Mouse (Mus musculus) heart, embryonic 16.5 days (tissue): ENCODE data around the gene Mfrp. TPM values are rescaled to one million over a fixed set of nuclear protein-coding genes. Genes with fewer than 3 reads are reported as not detected.
"Not testable (repeated sequence)": the region's sequence is repeated elsewhere in the genome, so short reads cannot be mapped to it uniquely, and the experiment has no call there.

Experiments
- ATAC-seq: fragments of 200-750 bp; cut with Nextera tagmentation; replicated peaks from 2 replicates; pipeline ENCODE4 v1.8.0; 2017; ENCODE audit warnings: moderate number of reproducible peaks; ENCODE audit not compliant: insufficient read depth, low FRiP score; ENCODE audit errors: extremely low read depth
- H3K27ac ChIP-seq: fragments of 300-500 bp; sonication (generic); 2 replicates; pipeline ENCODE4 v1.5.1; 2014; ENCODE audit warnings: mild to moderate bottlenecking, low read length, control low read depth, moderate library complexity
- H3K27me3 ChIP-seq: fragments of 300-500 bp; sonication (generic); 2 replicates; pipeline ENCODE4 v1.6.1; 2014; ENCODE audit warnings: low read length, mixed read lengths; ENCODE audit not compliant: control insufficient read depth, insufficient read depth
- H3K36me3 ChIP-seq: fragments of 300-500 bp; sonication (generic); 2 replicates; pipeline ENCODE4 v1.6.1; 2014; ENCODE audit not compliant: control insufficient read depth, insufficient read depth
- H3K4me1 ChIP-seq: fragments of 300-500 bp; sonication (generic); 2 replicates; pipeline ENCODE4 v1.6.1; 2014; ENCODE audit warnings: low read length, mixed read lengths; ENCODE audit not compliant: control insufficient read depth, insufficient read depth
- H3K4me2 ChIP-seq: fragments of 300-500 bp; sonication (generic); 2 replicates; pipeline ENCODE4 v1.6.1; 2014; ENCODE audit warnings: low read depth, mild to moderate bottlenecking, control low read depth, low read length
- H3K4me3 ChIP-seq: fragments of 300-500 bp; sonication (generic); 2 replicates; pipeline ENCODE4 v1.5.1; 2014; ENCODE audit warnings: mild to moderate bottlenecking, control low read depth, low read length
- H3K9ac ChIP-seq: fragments of 300-500 bp; sonication (generic); 2 replicates; pipeline ENCODE4 v1.6.1; 2014; ENCODE audit warnings: low read length, control low read depth
- H3K9me3 ChIP-seq: fragments of 300-500 bp; sonication (generic); replicated peaks from 2 replicates; pipeline ENCODE4 v1.6.1; 2016; ENCODE audit warnings: low read length; ENCODE audit not compliant: control insufficient read depth
- WGBS: fragments of 180-500 bp; shearing (Covaris S2); extraction: QIAGEN DNeasy Blood & Tissue Kit; methylation state at CpG from one replicate; pipeline ENCODE4 v1.1.7; 2014; 5-methylcytosine and 5-hydroxymethylcytosine counted together
- polyA plus RNA-seq: library from polyadenylated mRNA; unstranded; fragments of >200 nt; fragmentation: Nextera tagmentation; extraction: Ambion mirVana; gene quantifications from 2 replicates; pipeline ENCODE4 v1.2.1, GENCODE M21; 2015

The Mfrp gene
- polyA plus RNA-seq, 1 experiment from 2014 or later, result not detected

GRCm38 (mm10) chr9:44107110-44107509 is 5.6 kb downstream of the Mfrp start, which contains the start of gene C1qtnf5:
TSS of gene C1qtnf5 (plus strand) at chr9:44107245.
- peak; percentile 77 for ATAC-seq

DNA sequence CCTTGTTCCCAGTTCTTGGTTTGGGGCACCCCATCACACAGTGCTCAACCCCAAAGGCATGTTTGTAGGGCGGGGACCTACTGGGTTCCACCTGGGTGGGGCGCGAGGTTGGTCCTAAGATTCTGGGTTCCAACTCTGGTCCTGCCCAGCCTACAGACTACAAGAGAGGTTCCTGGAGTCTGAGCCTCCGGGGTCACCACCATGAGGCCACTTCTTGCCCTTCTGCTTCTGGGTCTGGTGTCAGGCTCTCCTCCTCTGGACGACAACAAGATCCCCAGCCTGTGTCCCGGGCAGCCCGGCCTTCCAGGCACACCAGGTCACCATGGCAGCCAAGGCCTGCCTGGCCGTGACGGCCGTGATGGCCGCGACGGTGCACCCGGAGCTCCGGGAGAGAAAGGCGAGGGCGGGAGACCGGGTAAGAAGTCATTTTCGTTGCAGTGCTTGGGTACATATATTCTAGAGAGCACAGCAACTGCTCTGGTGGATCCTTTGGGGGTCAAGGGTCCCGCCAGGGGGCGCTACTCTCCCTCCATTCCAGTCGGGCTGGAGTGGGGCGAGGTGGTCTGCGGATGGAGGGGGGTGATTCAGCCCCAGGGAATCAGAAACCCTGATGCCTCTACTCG is 6.1 kb downstream of the Mfrp start:
- 0 out of 2 replicates have a peak, but pooled peaks have one; percentile 1 for ATAC-seq
- Histone ChIP-seq H3K4me1 (peaks cover 36% of the 10 kb centered on the region), H3K9me3 (no peaks in the 10 kb centered on the region), H3K27me3 (no peaks in the 10 kb centered on the region), H3K4me3 (peak overlapping the region; percentile 23), H3K9ac (peak overlapping the region; percentile 38), H3K27ac (peak overlapping the region; percentile 82), H3K36me3 (peaks cover 3% of the 10 kb centered on the region; the same call in 1 of the 2 replicates), H3K4me2 (peak overlapping the region; percentile 44)
- 43% methylated on average over 25 of the region's 25 CpGs for WGBS

More at GRCm38 (mm10) chr9:44107110-44107509, 5.6 kb downstream of the Mfrp start, which contains the start of gene C1qtnf5:
- no peaks in the 10 kb centered on the region for H3K27me3 ChIP-seq
- H3K9me3 ChIP-seq, result no peaks in the 10 kb centered on the region
- peak within 1 kb of the TSS; percentile 44 for H3K4me2 ChIP-seq
- peak within 1 kb of the TSS; percentile 82 for H3K27ac ChIP-seq
- peaks cover 34% of the 10 kb centered on the region for H3K4me1 ChIP-seq
- H3K36me3 ChIP-seq, result peaks cover 3% of the 10 kb centered on the region; the same call in 1 of the 2 replicates
- H3K4me3 ChIP-seq, result peak within 1 kb of the TSS; percentile 23
- H3K9ac ChIP-seq, result peak within 1 kb of the TSS; percentile 38
- WGBS, result 34% methylated on average over 8 of the region's 8 CpGs

- H3K36me3 ChIP-seq, result peaks cover 3% of the 10 kb centered on the region; the same call in 1 of the 2 replicates
- H3K27me3 ChIP-seq, result no peaks in the 10 kb centered on the region
- peak overlapping the region; percentile 41; the same call in 1 of the 2 replicates for H3K9ac ChIP-seq
- H3K27ac ChIP-seq, result no peak overlapping the region
- ATAC-seq, result no peak
- no peak overlapping the region for H3K4me3 ChIP-seq
- 79% methylated on average over 31 of the region's 31 CpGs for WGBS
- H3K4me1 ChIP-seq, result peaks cover 36% of the 10 kb centered on the region
- no peaks in the 10 kb centered on the region for H3K9me3 ChIP-seq
- peak overlapping the region; percentile 44; the same call in 1 of the 2 replicates for H3K4me2 ChIP-seq
Measured at GRCm38 (mm10) chr9:44108269-44109055, 6.9 kb downstream of the Mfrp start.

DNA sequence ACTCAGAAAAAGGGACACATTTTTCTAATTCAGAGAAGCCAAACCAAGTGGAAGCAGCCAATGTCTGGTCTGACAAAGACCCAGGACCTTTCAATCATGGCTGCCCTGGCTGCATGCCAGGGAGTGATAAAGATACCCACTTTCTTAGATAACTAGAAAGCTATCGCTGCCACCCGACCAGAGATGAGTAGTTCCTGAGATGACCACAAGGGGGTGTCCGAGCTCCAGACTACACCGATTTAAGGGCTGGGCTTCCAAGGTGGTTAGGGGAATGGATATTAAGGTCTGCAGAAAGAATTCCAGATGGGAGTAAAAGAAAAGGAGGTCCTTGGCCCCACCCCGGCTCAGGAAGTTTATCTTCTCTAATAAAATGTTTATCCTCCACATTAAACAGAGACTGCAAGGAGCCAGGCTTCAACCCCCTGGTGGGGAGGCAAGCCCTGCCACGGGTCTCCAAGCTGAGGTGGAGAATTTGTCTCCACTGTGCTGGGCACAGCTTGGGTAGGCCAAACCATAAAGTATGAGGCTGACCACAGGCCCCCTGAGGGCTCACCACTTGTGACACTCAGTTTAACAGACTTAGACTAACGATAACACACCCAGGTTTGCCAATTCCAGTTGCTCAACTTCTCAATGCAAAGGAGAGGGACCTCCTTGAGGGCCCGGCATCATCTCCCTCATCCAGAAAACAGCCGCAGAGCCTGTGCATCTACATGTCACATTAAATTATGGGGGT is 8.0 kb downstream of the Mfrp start:
- Histone ChIP-seq H3K36me3 (peaks cover 3% of the 10 kb centered on the region; the same call in 1 of the 2 replicates), H3K4me3 (peak overlapping the region; percentile 24), H3K9me3 (no peaks in the 10 kb centered on the region), H3K27ac (no peak overlapping the region), H3K4me2 (peak overlapping the region; percentile 43), H3K27me3 (no peaks in the 10 kb centered on the region), H3K4me1 (peaks cover 36% of the 10 kb centered on the region), H3K9ac (peak overlapping the region; percentile 57)
- no peak for ATAC-seq
- WGBS, result 30% methylated on average over 9 of the region's 9 CpGs

GRCm38 (mm10) chr9:44111909-44112308 is 10.4 kb downstream of the Mfrp start:
- not testable (repeated sequence) for H3K9ac ChIP-seq, H3K36me3 ChIP-seq, H3K9me3 ChIP-seq, H3K27me3 ChIP-seq, ATAC-seq, H3K27ac ChIP-seq
- 49% methylated on average over 10 of the region's 12 CpGs for WGBS
- H3K4me3 ChIP-seq, result peak overlapping the region; percentile 83
- peak overlapping the region; percentile 65 for H3K4me2 ChIP-seq
- peaks cover 32% of the 10 kb centered on the region for H3K4me1 ChIP-seq

DNA sequence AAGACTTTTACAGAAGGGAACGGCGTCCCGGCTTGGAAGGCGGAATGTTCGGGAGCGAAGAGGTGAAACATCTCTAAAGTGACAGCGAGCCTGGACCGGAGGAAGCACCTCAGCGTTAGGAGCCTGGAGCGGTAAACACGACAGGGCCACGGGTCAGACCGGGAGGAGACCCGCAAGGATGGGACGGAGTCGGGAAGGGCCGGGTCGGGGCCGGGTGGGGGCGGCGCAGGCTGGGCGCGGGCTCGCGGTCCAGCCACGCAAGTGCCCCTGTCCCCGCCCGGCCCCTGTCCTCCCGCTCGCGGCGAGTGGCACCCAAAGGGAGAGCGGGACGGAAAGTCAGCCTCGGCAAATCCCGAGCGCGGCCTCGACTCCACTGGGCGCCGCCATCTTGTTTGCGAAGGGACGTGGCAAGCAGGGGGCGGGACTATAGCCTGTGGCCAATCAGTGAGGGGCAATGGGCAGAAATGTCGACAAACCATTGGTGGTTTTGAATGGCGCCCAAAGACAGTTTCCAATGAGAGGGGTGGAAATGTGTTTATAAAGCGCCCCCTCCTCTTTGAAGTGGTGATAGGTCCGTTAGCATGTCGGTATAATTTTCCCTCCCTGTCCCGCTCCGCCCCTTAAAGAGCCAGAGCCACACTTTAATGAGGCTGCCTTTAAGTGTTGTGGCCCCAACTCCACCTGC is 11.7 kb downstream of the Mfrp start, which contains the start of the genes Gm49380 and Rnf26:
Gene Gm49380, minus strand, starts transcription at position 396 of the 685 bp plus-strand sequence.
Gene Rnf26, minus strand, starts transcription at position 413 of the 685 bp plus-strand sequence.
- peak within 1 kb of the TSS; percentile 65 for H3K4me2 ChIP-seq
- peak within 1 kb of the TSS; percentile 81 for H3K27ac ChIP-seq
- ATAC-seq, result peak; percentile 95
- H3K36me3 ChIP-seq, result no peaks in the 10 kb centered on the region
- under 1% methylated on average over 51 of the region's 51 CpGs for WGBS
- peak within 1 kb of the TSS; percentile 90 for H3K9ac ChIP-seq
- no peaks in the 10 kb centered on the region for H3K9me3 ChIP-seq
- no peaks in the 10 kb centered on the region for H3K27me3 ChIP-seq
- H3K4me3 ChIP-seq, result peak within 1 kb of the TSS; percentile 83
- peaks cover 20% of the 10 kb centered on the region for H3K4me1 ChIP-seq

- no peak overlapping the region for H3K27ac ChIP-seq
- WGBS, result 67% methylated on average over 2 of the region's 2 CpGs
- H3K4me2 ChIP-seq, result no peak overlapping the region
- H3K9me3 ChIP-seq, result no peaks in the 10 kb centered on the region
- no peaks in the 10 kb centered on the region for H3K36me3 ChIP-seq
- no peaks in the 10 kb centered on the region for H3K27me3 ChIP-seq
- no peak overlapping the region for H3K4me3 ChIP-seq
- H3K4me1 ChIP-seq, result peaks cover 13% of the 10 kb centered on the region
- no peak for ATAC-seq
- H3K9ac ChIP-seq, result no peak overlapping the region
Measured at GRCm38 (mm10) chr9:44114453-44114852, 12.9 kb downstream of the Mfrp start.

DNA sequence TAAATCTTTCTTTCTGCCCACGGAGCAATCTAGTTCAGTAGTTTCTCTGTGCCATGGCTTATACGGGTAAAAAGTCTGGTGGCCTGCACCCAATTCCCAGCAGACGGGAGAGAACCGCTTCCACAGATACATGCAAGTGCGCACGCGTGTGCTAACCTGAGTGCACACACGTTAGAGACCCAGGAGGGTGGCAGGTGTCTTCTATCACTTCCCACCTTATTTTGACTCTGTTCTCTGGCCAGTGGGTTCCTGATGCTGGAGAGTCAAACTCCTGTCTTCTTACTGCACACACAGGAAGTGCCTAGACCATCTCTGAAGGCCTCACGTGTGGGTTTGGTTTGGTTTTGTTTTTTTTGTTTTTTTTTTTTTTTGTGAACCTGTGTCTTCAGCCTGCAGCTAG is 14.1 kb downstream of the Mfrp start:
- WGBS, result 80% methylated on average over 9 of the region's 9 CpGs
- Histone ChIP-seq H3K27ac (peak overlapping the region; percentile 14; the same call in 1 of the 2 replicates), H3K36me3 (no peaks in the 10 kb centered on the region), H3K27me3 (no peaks in the 10 kb centered on the region), H3K9me3 (no peaks in the 10 kb centered on the region), H3K9ac (peak overlapping the region; percentile 34; the same call in 1 of the 2 replicates), H3K4me1 (peaks cover 2% of the 10 kb centered on the region; the same call in 1 of the 2 replicates), H3K4me3 (no peak overlapping the region), H3K4me2 (no peak overlapping the region)
- ATAC-seq, result no peak
